Mouse (Mus musculus): ENCODE results near the gene Tec.

DNA sequence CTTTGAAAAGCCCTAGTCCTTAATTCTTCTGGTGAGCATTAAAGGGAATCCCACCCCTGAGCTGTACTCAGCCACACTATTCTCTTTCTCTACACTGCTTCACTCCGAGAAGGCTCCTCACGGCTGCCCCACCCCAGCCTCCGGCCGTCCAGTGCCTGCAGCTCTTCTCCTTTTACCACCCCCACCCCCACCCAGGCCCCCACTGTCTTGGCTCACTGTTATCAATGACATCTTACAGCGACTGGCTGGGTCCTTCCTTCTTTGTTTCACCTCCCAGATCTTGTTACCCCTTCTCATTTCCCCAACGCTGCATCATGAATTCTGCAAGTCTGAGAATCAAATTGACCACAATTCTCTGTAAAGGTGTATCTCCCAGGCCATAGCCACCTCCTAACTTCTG lies 29.7 kb upstream of the Tec start:
- TF ChIP-seq HCFC1 (IDR thresholded peaks at IDR 0.05; ENCODE audit: borderline replicate concordance, insufficient read depth, low read length) (no peak), ZNF384 (IDR thresholded peaks at IDR 0.05; ENCODE audit: low read depth, low read length) (no peak), MAFK (IDR thresholded peaks at IDR 0.05; ENCODE audit: insufficient read depth, low read depth, low read length) (no peak)

Data from ES-E14 (cell line).